Mouse (Mus musculus): ENCODE data around the gene Akt2.

DNA sequence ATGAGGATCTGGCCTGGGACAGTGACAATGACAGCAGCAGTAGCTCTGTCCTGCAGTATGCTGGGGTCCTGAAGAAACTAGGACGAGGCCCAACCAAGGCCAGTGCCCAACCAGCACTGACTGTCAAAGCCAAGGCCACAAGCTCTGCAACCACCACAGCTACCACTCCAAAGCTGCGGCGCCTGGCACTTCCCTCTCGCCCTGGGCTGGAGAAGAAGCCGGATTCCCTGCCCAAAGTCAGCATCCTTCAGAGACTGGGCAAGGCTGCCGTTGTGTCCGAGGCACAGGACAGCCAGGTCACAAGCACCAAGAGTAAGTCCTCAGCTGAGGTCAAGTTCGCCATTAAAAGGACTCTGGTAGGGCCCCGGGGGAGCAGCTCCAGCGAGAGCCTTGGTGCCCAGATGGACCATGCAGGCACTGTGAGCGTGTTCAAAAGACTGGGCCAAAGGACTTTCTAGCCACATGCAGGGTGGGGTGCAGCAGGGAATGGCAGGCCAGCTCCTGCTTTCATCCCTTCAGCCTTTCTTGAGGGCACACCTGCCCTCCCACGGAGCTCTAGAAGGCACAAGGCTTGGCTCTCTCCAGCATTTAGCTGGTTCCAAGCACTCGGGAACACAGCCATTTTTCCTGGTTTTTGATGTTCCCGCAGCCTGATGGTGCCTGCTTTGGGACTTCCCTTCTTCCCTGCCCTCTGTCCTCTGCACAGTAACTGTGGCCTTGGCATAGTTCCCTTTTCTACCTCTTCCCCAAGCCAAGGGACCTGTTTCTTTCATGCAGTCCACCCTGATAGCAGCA, 10.8 kb upstream of the Akt2 start:
- no peak for TF ChIP-seq POLR2A (IDR thresholded peaks at IDR 0.05; ENCODE audit: borderline replicate concordance, extremely low read depth, low read depth, low read length)
- TF ChIP-seq CTCF (IDR thresholded peaks at IDR 0.05; ENCODE audit: insufficient read depth, low read length) = no peak

All from lung, adult 2 months (tissue).